21 mouse cellular contexts compared by ENCODE assay signal in genomic region chr3:103851882-103852281, GRCm38 (mm10). TPM values are rescaled to one million over a fixed set of nuclear protein-coding genes. Genes with fewer than 3 reads are reported as not detected.
DNase-seq lines count a peak whose midpoint lies in the region; ATAC-seq lines count a peak whose summit lies in the region.
"Had no signal": no experiment of that assay in that cellular context is flagged by ENCODE, and none has a peak within 500 bp of the region (broad histone marks: within the 10 kb centered on the region; RNA-seq: fewer than 3 reads in every experiment).

No protein-coding gene starts in this region.

- H3K27me3 ChIP-seq in hindbrain, embryonic 14.5 days (ENCODE audit: control insufficient read depth, insufficient read depth, low read length), result no peaks in the 10 kb centered on the region
- H3K27me3 ChIP-seq in forebrain, embryonic 16.5 days (replicated peaks; ENCODE audit: control insufficient read depth, insufficient read depth, low read length), result no peaks in the 10 kb centered on the region
- H3K27me3 ChIP-seq: heart, embryonic 15.5 days; neural tube, embryonic 15.5 days had no signal

- H3K4me2 ChIP-seq in hindbrain, embryonic 14.5 days (replicated peaks), result no peak overlapping the region
- H3K4me2 ChIP-seq in forebrain, embryonic 16.5 days (ENCODE audit: low read length), result no peak overlapping the region
- H3K4me2 ChIP-seq: heart, embryonic 15.5 days; neural tube, embryonic 15.5 days had no signal

- H3K36me3 ChIP-seq in hindbrain, embryonic 14.5 days (replicated peaks; ENCODE audit: control insufficient read depth, insufficient read depth), result no peaks in the 10 kb centered on the region
- no peaks in the 10 kb centered on the region for H3K36me3 ChIP-seq in forebrain, embryonic 16.5 days (ENCODE audit: control insufficient read depth, insufficient read depth)
- H3K36me3 ChIP-seq: embryonic facial prominence, embryonic 10.5 days; heart, embryonic 15.5 days; neural tube, embryonic 15.5 days had no signal

- no peaks in the 10 kb centered on the region for H3K4me1 ChIP-seq in hindbrain, embryonic 14.5 days (replicated peaks; ENCODE audit: control insufficient read depth, insufficient read depth, low read length)
- no peaks in the 10 kb centered on the region for H3K4me1 ChIP-seq in forebrain, embryonic 16.5 days (replicated peaks; ENCODE audit: control insufficient read depth, insufficient read depth, low read length)
- H3K4me1 ChIP-seq: embryonic facial prominence, embryonic 10.5 days; heart, embryonic 15.5 days; neural tube, embryonic 15.5 days had no signal

- ATAC-seq in CD4-positive, CD25-positive, alpha-beta regulatory T cell, adult 4 months, result peak; percentile 29
- ATAC-seq in activated CD4-positive, CD25-positive, alpha-beta regulatory T cell, adult 4 months, result peak; percentile 37
- ATAC-seq in inflammation-experienced regulatory T-cells, adult 6 months, result peak; percentile 28
- no peak for ATAC-seq in hindbrain, embryonic 14.5 days (ENCODE audit: low FRiP score)
- ATAC-seq in forebrain, embryonic 16.5 days, result no peak

- H3K9me3 ChIP-seq in hindbrain, embryonic 14.5 days (ENCODE audit: control insufficient read depth, low read length), result no peaks in the 10 kb centered on the region
- no peaks in the 10 kb centered on the region for H3K9me3 ChIP-seq in forebrain, embryonic 16.5 days (ENCODE audit: control insufficient read depth, low read length)
- H3K9me3 ChIP-seq: embryonic facial prominence, embryonic 10.5 days; heart, embryonic 15.5 days; neural tube, embryonic 15.5 days had no signal

- peak; percentile 72 for DNase-seq in cerebellum, adult 9-10 months
- no peak for DNase-seq in hindbrain, embryonic 14.5 days (ENCODE audit: low spot score)
- no peak for DNase-seq in adrenal gland, postnatal 14 days

- no peak overlapping the region for H3K27ac ChIP-seq in hindbrain, embryonic 14.5 days
- no peak overlapping the region for H3K27ac ChIP-seq in forebrain, embryonic 16.5 days (ENCODE audit: low read length)
- H3K27ac ChIP-seq: embryonic facial prominence, embryonic 10.5 days; heart, embryonic 15.5 days; hindbrain, postnatal 0 days; neural tube, embryonic 15.5 days; stomach, postnatal 0 days had no signal

- 88% methylated on average over 8 of the region's 8 CpGs for WGBS in hindbrain, embryonic 14.5 days
- WGBS in forebrain, embryonic 16.5 days, result 91% methylated on average over 8 of the region's 8 CpGs

- no peak overlapping the region for H3K9ac ChIP-seq in hindbrain, embryonic 14.5 days
- H3K9ac ChIP-seq in forebrain, embryonic 16.5 days (replicated peaks; ENCODE audit: low read depth, low read length), result no peak overlapping the region
- H3K9ac ChIP-seq: heart, embryonic 15.5 days; liver, postnatal 0 days; neural tube, embryonic 15.5 days had no signal

- H3K4me3 ChIP-seq in hindbrain, embryonic 14.5 days (replicated peaks; ENCODE audit: low read length), result no peak overlapping the region
- H3K4me3 ChIP-seq in forebrain, embryonic 16.5 days (replicated peaks; ENCODE audit: low read length), result no peak overlapping the region
- H3K4me3 ChIP-seq: embryonic facial prominence, embryonic 10.5 days; heart, embryonic 15.5 days; neural tube, embryonic 15.5 days had no signal

RNA-seq across cellular contexts. Expression of gene Ptpn22, which starts 7.7 kb away (rescaled TPM):
- polyA plus RNA-seq in CD4-positive, CD25-positive, alpha-beta regulatory T cell, adult 4 months (2017; shearing (Covaris generic)), result 100 to 1,000 TPM; 350 to 445 TPM
- polyA plus RNA-seq in activated CD4-positive, CD25-positive, alpha-beta regulatory T cell, adult 4 months (2017; shearing (Covaris generic)), result 100 to 1,000 TPM; 302 to 352 TPM
- polyA plus RNA-seq in inflammation-experienced regulatory T-cells, adult 6 months (2017; shearing (Covaris generic)), result 100 to 1,000 TPM; 410 to 567 (median 415) TPM
- polyA plus RNA-seq in hindbrain, embryonic 14.5 days (2014; fragmentation: Nextera tagmentation; extraction: Ambion mirVana), result 0.17 and 0.84 TPM in 2 replicates
- total RNA-seq in adrenal gland, postnatal 14 days (2021), result 1.4 and 7.8 TPM in 2 replicates
- 0.10 and 0.24 TPM in 2 replicates for polyA plus RNA-seq in forebrain, embryonic 16.5 days (2015; fragmentation: Nextera tagmentation; extraction: Ambion mirVana)
- total RNA-seq: MEL had no signal

RNA-seq across cellular contexts. Expression of gene Bcl2l15, which starts 19.5 kb away (rescaled TPM):
- 1 to 10 TPM; 6.2 to 8.6 TPM for polyA plus RNA-seq in CD4-positive, CD25-positive, alpha-beta regulatory T cell, adult 4 months (2017; shearing (Covaris generic))
- 1 to 10 TPM; 3.1 to 7.9 TPM for polyA plus RNA-seq in activated CD4-positive, CD25-positive, alpha-beta regulatory T cell, adult 4 months (2017; shearing (Covaris generic))
- polyA plus RNA-seq in inflammation-experienced regulatory T-cells, adult 6 months (2017; shearing (Covaris generic)), result 1 to 10 TPM in 2 of 3 experiments, under 1 TPM in 1; 0.93 to 9.9 (median 6.3) TPM
- polyA plus RNA-seq in hindbrain, embryonic 14.5 days (2014; fragmentation: Nextera tagmentation; extraction: Ambion mirVana), result 0.26 and 0.31 TPM in 2 replicates
- total RNA-seq in adrenal gland, postnatal 14 days (2021), result 0.52 and 0.56 TPM in 2 replicates
- 0.26 and 0.86 TPM in 2 replicates for polyA plus RNA-seq in forebrain, embryonic 16.5 days (2015; fragmentation: Nextera tagmentation; extraction: Ambion mirVana)
- total RNA-seq: adrenal gland, adult 2 months; heart, adult 8-10 months; hindbrain, postnatal 0 days; liver, adult 2 months; MEL had no signal
- polyA plus RNA-seq: adrenal gland, adult 2 months; liver, adult 2 months had no signal

RNA-seq across cellular contexts. Expression of gene Gm43064, which starts 42.5 kb away (rescaled TPM):
- under 1 TPM in 1 of 2 experiments, not detected in 1; 0.52 TPM for polyA plus RNA-seq in CD4-positive, CD25-positive, alpha-beta regulatory T cell, adult 4 months (2017; shearing (Covaris generic))
- under 1 TPM in 1 of 2 experiments, not detected in 1; 0.36 TPM for polyA plus RNA-seq in activated CD4-positive, CD25-positive, alpha-beta regulatory T cell, adult 4 months (2017; shearing (Covaris generic))
- polyA plus RNA-seq in inflammation-experienced regulatory T-cells, adult 6 months (2017; shearing (Covaris generic)), result under 1 TPM in 2 of 3 experiments, not detected in 1; 0.13 to 0.78 TPM
- 0.54 TPM in 1 of 2 replicates, not detected in the other for polyA plus RNA-seq in hindbrain, embryonic 14.5 days (2014; fragmentation: Nextera tagmentation; extraction: Ambion mirVana)
- 0.23 TPM in 1 of 2 replicates, not detected in the other for total RNA-seq in adrenal gland, postnatal 14 days (2021)
- polyA plus RNA-seq in forebrain, embryonic 16.5 days (2015; fragmentation: Nextera tagmentation; extraction: Ambion mirVana), result 0.13 and 0.14 TPM in 2 replicates
- total RNA-seq: gastrocnemius, postnatal 10 days; heart, adult 8-10 months; hematopoietic stem cell, adult 5-6 weeks; left cerebral cortex, postnatal 4 days had no signal
- polyA plus RNA-seq: adrenal gland, adult 2 months; embryonic facial prominence, embryonic 10.5 days; heart, embryonic 15.5 days; liver, postnatal 0 days; midbrain, embryonic 14.5 days; neural tube, embryonic 15.5 days had no signal

RNA-seq across cellular contexts. Expression of gene Ap4b1, which starts 42.6 kb away (rescaled TPM):
- 10 to 100 TPM; 20.6 to 31.7 TPM for polyA plus RNA-seq in CD4-positive, CD25-positive, alpha-beta regulatory T cell, adult 4 months (2017; shearing (Covaris generic))
- polyA plus RNA-seq in activated CD4-positive, CD25-positive, alpha-beta regulatory T cell, adult 4 months (2017; shearing (Covaris generic)), result 10 to 100 TPM; 10.8 to 18.3 TPM
- 10 to 100 TPM; 16.5 to 21.5 (median 16.7) TPM for polyA plus RNA-seq in inflammation-experienced regulatory T-cells, adult 6 months (2017; shearing (Covaris generic))
- 20.4 and 25.2 TPM in 2 replicates for polyA plus RNA-seq in hindbrain, embryonic 14.5 days (2014; fragmentation: Nextera tagmentation; extraction: Ambion mirVana)
- total RNA-seq in adrenal gland, postnatal 14 days (2021), result 17.2 and 29.1 TPM in 2 replicates
- polyA plus RNA-seq in forebrain, embryonic 16.5 days (2015; fragmentation: Nextera tagmentation; extraction: Ambion mirVana), result 24.2 and 25.9 TPM in 2 replicates

RNA-seq across cellular contexts. Expression of gene Dclre1b, which starts 42.6 kb away (rescaled TPM):
- polyA plus RNA-seq in CD4-positive, CD25-positive, alpha-beta regulatory T cell, adult 4 months (2017; shearing (Covaris generic)), result 10 to 100 TPM; 17.5 to 19.5 TPM
- polyA plus RNA-seq in activated CD4-positive, CD25-positive, alpha-beta regulatory T cell, adult 4 months (2017; shearing (Covaris generic)), result 10 to 100 TPM; 18.4 to 30.4 TPM
- polyA plus RNA-seq in inflammation-experienced regulatory T-cells, adult 6 months (2017; shearing (Covaris generic)), result 10 to 100 TPM; 16.5 to 23.8 (median 17.7) TPM
- 18.5 and 18.8 TPM in 2 replicates for polyA plus RNA-seq in hindbrain, embryonic 14.5 days (2014; fragmentation: Nextera tagmentation; extraction: Ambion mirVana)
- 16.6 and 21.9 TPM in 2 replicates for total RNA-seq in adrenal gland, postnatal 14 days (2021)
- polyA plus RNA-seq in forebrain, embryonic 16.5 days (2015; fragmentation: Nextera tagmentation; extraction: Ambion mirVana), result 26.2 and 26.8 TPM in 2 replicates

Comparison
In these comparisons a context has a peak if more than half of its experiments do, and no peak if none do; other contexts are left out.
1. ATAC-seq: peak in CD4-positive, CD25-positive, alpha-beta regulatory T cell, adult 4 months (single experiment), activated CD4-positive, CD25-positive, alpha-beta regulatory T cell, adult 4 months (single experiment) and inflammation-experienced regulatory T-cells, adult 6 months (single experiment); none in hindbrain, embryonic 14.5 days (single experiment) and forebrain, embryonic 16.5 days (single experiment).
2. RNA of gene Ptpn22, which starts 7.7 kb away (polyA plus RNA-seq): 350 to 445 TPM in CD4-positive, CD25-positive, alpha-beta regulatory T cell, adult 4 months, 410 to 567 TPM in inflammation-experienced regulatory T-cells, adult 6 months and 302 to 352 TPM in activated CD4-positive, CD25-positive, alpha-beta regulatory T cell, adult 4 months; 0.17 to 0.84 TPM in hindbrain, embryonic 14.5 days and 0.10 to 0.24 TPM in forebrain, embryonic 16.5 days; every median in the first group is over 100 times any median in the second.